Mouse (Mus musculus): ENCODE measurements at regions not wholly inside any gene's neighbourhood (a gene's known extent, or its start where the extent isn't known, plus 50 kb on each side); places are given as distances from the start of the nearest gene placed in this dataset.

DNA sequence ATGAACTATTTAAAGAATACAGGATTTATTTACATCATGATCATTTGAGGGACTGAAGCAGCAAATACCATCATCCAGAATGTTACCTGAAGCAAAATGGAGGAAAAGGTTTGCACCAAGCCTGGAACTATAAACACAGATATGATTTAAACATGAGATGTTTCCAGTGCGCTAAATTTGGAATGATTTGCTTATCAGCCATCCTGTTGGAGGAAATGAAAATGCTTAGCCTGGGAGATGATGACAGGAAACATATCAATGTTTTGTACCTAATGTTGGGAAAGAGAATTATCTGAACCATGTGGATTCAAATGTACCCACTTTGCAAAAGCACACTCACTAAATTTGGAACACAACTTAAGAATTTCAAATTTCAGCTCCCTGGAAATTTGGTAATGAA is 149.3 kb downstream of the Adgra3 start:
- Histone ChIP-seq H3K27ac (replicated peaks; ENCODE audit: low read depth, low read length) (no peak overlapping the region), H3K9ac (ENCODE audit: low read length) (no peak overlapping the region), H3K4me1 (ENCODE audit: control insufficient read depth, insufficient read depth, low read length) (no peaks in the 10 kb centered on the region), H3K36me3 (ENCODE audit: control insufficient read depth, insufficient read depth, low read length) (no peaks in the 10 kb centered on the region), H3K27me3 (ENCODE audit: control insufficient read depth, insufficient read depth, low read length) (no peaks in the 10 kb centered on the region), H3K4me3 (ENCODE audit: low read depth, low read length) (no peak overlapping the region), H3K4me2 (ENCODE audit: low read depth, severe bottlenecking) (no peak overlapping the region), H3K9me3 (ENCODE audit: control insufficient read depth, low read length) (no peaks in the 10 kb centered on the region)
- no peak for ATAC-seq (ENCODE audit: insufficient number of reproducible peaks, low FRiP score, low TSS enrichment, low read depth)
- WGBS = 91% methylated on average over 1 of the region's 1 CpGs
- DNase-seq (ENCODE audit: low spot score) = no peak

DNA sequence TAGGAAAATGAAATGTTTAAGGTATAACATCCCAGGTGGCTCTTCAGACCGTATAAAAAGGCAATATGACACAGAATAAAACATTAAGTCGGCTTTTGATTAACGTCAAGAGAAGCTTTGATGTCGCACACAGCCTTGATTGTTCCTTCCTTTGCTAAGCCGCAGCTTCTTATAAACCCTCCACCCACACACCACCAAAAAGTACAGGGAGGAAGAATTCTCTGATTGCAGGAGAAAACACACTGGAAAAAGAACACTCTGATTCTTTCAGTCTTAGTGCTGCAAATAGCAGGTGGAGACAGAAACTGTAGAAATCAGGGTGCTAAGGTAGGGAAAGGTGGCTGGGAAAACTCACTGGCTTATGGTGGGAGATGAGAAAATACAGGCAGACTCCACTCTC is 162.7 kb downstream of the Adgra3 start:
- WGBS = 84% methylated on average over 5 of the region's 5 CpGs
- Histone ChIP-seq H3K27me3 (ENCODE audit: control insufficient read depth, insufficient read depth, low read length) (no peaks in the 10 kb centered on the region), H3K9ac (ENCODE audit: low read length) (no peak overlapping the region), H3K36me3 (ENCODE audit: control insufficient read depth, insufficient read depth, low read length) (no peaks in the 10 kb centered on the region), H3K4me2 (ENCODE audit: low read depth, severe bottlenecking) (no peak overlapping the region), H3K27ac (replicated peaks; ENCODE audit: low read depth, low read length) (no peak overlapping the region), H3K9me3 (ENCODE audit: control insufficient read depth, low read length) (no peaks in the 10 kb centered on the region), H3K4me1 (ENCODE audit: control insufficient read depth, insufficient read depth, low read length) (no peaks in the 10 kb centered on the region), H3K4me3 (ENCODE audit: low read depth, low read length) (no peak overlapping the region)
- DNase-seq (ENCODE audit: low spot score) (no peak), ATAC-seq (ENCODE audit: insufficient number of reproducible peaks, low FRiP score, low TSS enrichment, low read depth) (no peak)

DNA sequence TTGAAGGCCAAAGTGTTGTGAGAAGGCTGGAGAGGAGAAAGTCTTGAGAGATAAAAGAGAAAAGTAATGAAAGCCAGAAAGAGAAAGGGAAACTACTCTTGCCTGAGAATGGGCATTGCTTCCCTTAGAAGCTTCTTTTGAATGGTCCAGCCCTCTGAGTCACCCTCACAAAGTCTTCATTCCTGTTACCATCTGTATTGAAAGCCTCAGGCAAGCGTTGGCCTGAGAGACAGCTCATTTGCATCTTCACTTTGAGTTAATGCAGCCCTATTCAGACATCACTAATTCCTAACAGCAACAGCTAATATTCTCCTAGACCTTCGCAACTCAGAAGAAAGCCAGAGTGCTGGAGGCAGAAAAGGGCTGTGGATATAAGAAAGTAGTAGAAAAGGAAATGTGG is 178.4 kb downstream of the Adgra3 start:
- no peak overlapping the region for H3K27ac ChIP-seq (replicated peaks; ENCODE audit: low read depth, low read length)
- H3K4me1 ChIP-seq (ENCODE audit: control insufficient read depth, insufficient read depth, low read length) = no peaks in the 10 kb centered on the region
- no peaks in the 10 kb centered on the region for H3K36me3 ChIP-seq (ENCODE audit: control insufficient read depth, insufficient read depth, low read length)
- ATAC-seq (ENCODE audit: insufficient number of reproducible peaks, low FRiP score, low TSS enrichment, low read depth) (no peak), DNase-seq (ENCODE audit: low spot score) (no peak)
- H3K9ac ChIP-seq (ENCODE audit: low read length) = no peak overlapping the region
- no peak overlapping the region for H3K4me3 ChIP-seq (ENCODE audit: low read depth, low read length)
- no peaks in the 10 kb centered on the region for H3K9me3 ChIP-seq (ENCODE audit: control insufficient read depth, low read length)
- 64% methylated on average over 2 of the region's 2 CpGs for WGBS
- no peak overlapping the region for H3K4me2 ChIP-seq (ENCODE audit: low read depth, severe bottlenecking)
- H3K27me3 ChIP-seq (ENCODE audit: control insufficient read depth, insufficient read depth, low read length) = no peaks in the 10 kb centered on the region

DNA sequence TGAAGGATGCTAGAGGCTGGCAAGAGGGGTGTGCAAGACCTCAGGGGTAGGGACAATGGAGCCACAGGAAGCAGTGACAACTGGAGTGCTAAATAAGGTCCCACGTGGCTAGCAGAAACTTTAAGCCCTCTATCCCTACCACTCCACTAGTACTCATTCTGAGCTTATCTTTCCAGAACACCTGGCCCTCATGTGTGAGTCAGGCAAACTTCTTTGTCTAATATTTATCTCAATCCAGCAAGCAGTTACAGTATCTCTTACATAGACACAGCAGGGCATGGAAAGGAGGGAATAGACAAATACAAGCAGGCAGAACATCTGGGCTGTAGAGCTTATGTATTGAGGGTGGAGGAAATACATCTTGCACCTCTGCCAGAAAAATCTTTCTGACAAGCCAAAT is 182.6 kb downstream of the Adgra3 start:
- H3K4me2 ChIP-seq (ENCODE audit: low read depth, severe bottlenecking) = no peak overlapping the region
- DNase-seq (ENCODE audit: low spot score) (no peak), ATAC-seq (ENCODE audit: insufficient number of reproducible peaks, low FRiP score, low TSS enrichment, low read depth) (no peak)
- 56% methylated on average over 1 of the region's 1 CpGs for WGBS
- H3K36me3 ChIP-seq (ENCODE audit: control insufficient read depth, insufficient read depth, low read length) = no peaks in the 10 kb centered on the region
- no peaks in the 10 kb centered on the region for H3K9me3 ChIP-seq (ENCODE audit: control insufficient read depth, low read length)
- no peak overlapping the region for H3K27ac ChIP-seq (replicated peaks; ENCODE audit: low read depth, low read length)
- H3K4me3 ChIP-seq (ENCODE audit: low read depth, low read length) = no peak overlapping the region
- H3K4me1 ChIP-seq (ENCODE audit: control insufficient read depth, insufficient read depth, low read length) = no peaks in the 10 kb centered on the region
- no peak overlapping the region for H3K9ac ChIP-seq (ENCODE audit: low read length)
- H3K27me3 ChIP-seq (ENCODE audit: control insufficient read depth, insufficient read depth, low read length) = no peaks in the 10 kb centered on the region

DNA sequence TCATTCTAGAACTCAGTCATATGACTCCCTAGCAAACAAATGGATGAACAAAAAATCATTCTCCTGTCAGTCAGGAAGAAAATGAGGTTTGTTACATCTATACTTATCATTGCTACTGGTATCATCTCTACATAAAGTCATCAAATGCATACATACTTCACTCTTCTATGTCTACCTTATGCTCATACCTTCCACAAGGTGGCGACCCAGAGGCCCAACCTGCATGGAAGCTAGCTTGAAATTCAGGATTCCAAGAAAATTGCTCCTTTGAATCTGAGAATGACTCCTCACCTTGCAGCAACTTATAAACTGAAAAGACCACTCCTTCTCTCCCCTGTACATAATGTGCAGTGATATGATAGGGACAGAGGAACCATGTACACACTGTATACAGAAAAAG is 201.6 kb downstream of the Adgra3 start:
- H3K27ac ChIP-seq (replicated peaks; ENCODE audit: low read depth, low read length) = no peak overlapping the region
- DNase-seq (ENCODE audit: low spot score) = no peak

DNA sequence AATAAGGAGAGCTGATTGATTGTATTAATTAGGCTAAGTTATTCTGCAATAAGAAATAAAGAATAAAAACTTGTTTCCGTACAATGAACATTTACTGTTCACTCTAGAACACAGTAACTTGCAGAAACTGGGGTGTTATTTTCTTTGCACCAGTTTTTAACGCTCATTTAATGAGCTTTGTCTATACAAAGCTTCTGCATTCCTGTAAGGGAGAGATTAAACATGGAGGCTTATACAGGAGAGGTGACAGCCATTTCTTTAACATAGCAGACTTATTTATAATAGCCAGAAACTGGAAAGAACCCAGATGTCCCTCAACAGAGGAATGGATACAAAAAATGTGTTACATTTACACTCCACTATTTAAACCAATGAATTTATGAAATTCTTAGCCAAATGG is 202.8 kb downstream of the Adgra3 start:
- no peak overlapping the region for H3K9ac ChIP-seq (ENCODE audit: low read length)
- no peaks in the 10 kb centered on the region for H3K4me1 ChIP-seq (ENCODE audit: control insufficient read depth, insufficient read depth, low read length)
- H3K36me3 ChIP-seq (ENCODE audit: control insufficient read depth, insufficient read depth, low read length) = no peaks in the 10 kb centered on the region
- no peak overlapping the region for H3K4me2 ChIP-seq (ENCODE audit: low read depth, severe bottlenecking)
- ATAC-seq (ENCODE audit: insufficient number of reproducible peaks, low FRiP score, low TSS enrichment, low read depth) (no peak), DNase-seq (ENCODE audit: low spot score) (no peak)
- no peak overlapping the region for H3K27ac ChIP-seq (replicated peaks; ENCODE audit: low read depth, low read length)
- H3K4me3 ChIP-seq (ENCODE audit: low read depth, low read length) = no peak overlapping the region
- no peaks in the 10 kb centered on the region for H3K9me3 ChIP-seq (ENCODE audit: control insufficient read depth, low read length)
- no peaks in the 10 kb centered on the region for H3K27me3 ChIP-seq (ENCODE audit: control insufficient read depth, insufficient read depth, low read length)
- 88% methylated on average over 2 of the region's 2 CpGs for WGBS

More for the DNA sequence above, 201.6 kb downstream of the Adgra3 start:
- Histone ChIP-seq H3K9me3 (ENCODE audit: control insufficient read depth, low read length) (no peaks in the 10 kb centered on the region), H3K27me3 (ENCODE audit: control insufficient read depth, insufficient read depth, low read length) (no peaks in the 10 kb centered on the region), H3K4me2 (ENCODE audit: low read depth, severe bottlenecking) (no peak overlapping the region), H3K9ac (ENCODE audit: low read length) (no peak overlapping the region), H3K4me3 (ENCODE audit: low read depth, low read length) (no peak overlapping the region), H3K4me1 (ENCODE audit: control insufficient read depth, insufficient read depth, low read length) (no peaks in the 10 kb centered on the region), H3K36me3 (ENCODE audit: control insufficient read depth, insufficient read depth, low read length) (no peaks in the 10 kb centered on the region)
- no peak for ATAC-seq (ENCODE audit: insufficient number of reproducible peaks, low FRiP score, low TSS enrichment, low read depth)
- 24% methylated on average over 1 of the region's 1 CpGs for WGBS

DNA sequence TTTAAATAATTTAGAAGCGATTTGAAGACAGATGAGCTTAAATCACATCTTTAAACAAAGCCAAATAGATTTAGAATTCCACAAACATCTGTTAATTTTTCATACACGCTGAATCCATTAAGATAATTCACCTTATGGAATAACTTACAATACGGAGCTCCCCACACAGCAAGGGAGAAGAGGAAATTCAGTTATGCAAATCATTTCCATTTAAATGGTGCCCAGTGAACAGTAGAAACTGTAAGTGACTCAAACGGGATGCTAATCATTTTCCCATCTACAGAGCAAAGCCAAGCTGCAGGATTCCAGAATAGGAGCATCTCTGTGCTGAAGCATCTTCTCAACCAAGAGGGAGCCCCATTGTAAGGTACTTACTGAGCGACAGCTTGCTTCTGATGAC is 210.1 kb downstream of the Adgra3 start:
- ATAC-seq (ENCODE audit: insufficient number of reproducible peaks, low FRiP score, low TSS enrichment, low read depth) (no peak), DNase-seq (ENCODE audit: low spot score) (no peak)
- WGBS = 58% methylated on average over 5 of the region's 5 CpGs
- no peaks in the 10 kb centered on the region for H3K36me3 ChIP-seq (ENCODE audit: control insufficient read depth, insufficient read depth, low read length)
- H3K9me3 ChIP-seq (ENCODE audit: control insufficient read depth, low read length) = no peaks in the 10 kb centered on the region
- no peaks in the 10 kb centered on the region for H3K27me3 ChIP-seq (ENCODE audit: control insufficient read depth, insufficient read depth, low read length)
- H3K4me2 ChIP-seq (ENCODE audit: low read depth, severe bottlenecking) = no peak overlapping the region
- no peaks in the 10 kb centered on the region for H3K4me1 ChIP-seq (ENCODE audit: control insufficient read depth, insufficient read depth, low read length)
- no peak overlapping the region for H3K9ac ChIP-seq (ENCODE audit: low read length)
- no peak overlapping the region for H3K4me3 ChIP-seq (ENCODE audit: low read depth, low read length)
- H3K27ac ChIP-seq (replicated peaks; ENCODE audit: low read depth, low read length) = no peak overlapping the region

DNA sequence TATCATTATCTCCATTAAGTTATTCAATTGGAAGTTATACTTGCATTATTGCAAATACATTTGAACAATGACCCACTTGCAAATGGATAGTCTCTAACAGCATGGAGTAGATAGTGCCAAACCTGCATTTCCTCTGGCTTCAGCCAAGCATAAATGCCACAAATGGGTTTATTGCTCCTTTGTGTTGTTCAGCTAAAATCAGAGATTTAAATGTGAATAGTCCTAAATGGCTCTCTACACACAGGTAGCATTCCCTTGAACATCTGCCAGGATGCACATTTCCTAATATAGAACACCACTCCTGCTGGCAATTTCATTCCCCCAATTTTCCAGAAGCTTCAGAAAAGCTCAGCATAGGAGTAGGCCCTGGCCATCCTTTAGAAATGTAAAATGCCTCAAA is 210.6 kb downstream of the Adgra3 start:
- no peak overlapping the region for H3K27ac ChIP-seq (replicated peaks; ENCODE audit: low read depth, low read length)
- no peak for ATAC-seq (ENCODE audit: insufficient number of reproducible peaks, low FRiP score, low TSS enrichment, low read depth)
- H3K27me3 ChIP-seq (ENCODE audit: control insufficient read depth, insufficient read depth, low read length) = no peaks in the 10 kb centered on the region
- no peaks in the 10 kb centered on the region for H3K4me1 ChIP-seq (ENCODE audit: control insufficient read depth, insufficient read depth, low read length)
- H3K9me3 ChIP-seq (ENCODE audit: control insufficient read depth, low read length) = no peaks in the 10 kb centered on the region
- no peak for DNase-seq (ENCODE audit: low spot score)
- no peak overlapping the region for H3K9ac ChIP-seq (ENCODE audit: low read length)
- H3K4me2 ChIP-seq (ENCODE audit: low read depth, severe bottlenecking) = no peak overlapping the region
- H3K36me3 ChIP-seq (ENCODE audit: control insufficient read depth, insufficient read depth, low read length) = no peaks in the 10 kb centered on the region
- H3K4me3 ChIP-seq (ENCODE audit: low read depth, low read length) = no peak overlapping the region

DNA sequence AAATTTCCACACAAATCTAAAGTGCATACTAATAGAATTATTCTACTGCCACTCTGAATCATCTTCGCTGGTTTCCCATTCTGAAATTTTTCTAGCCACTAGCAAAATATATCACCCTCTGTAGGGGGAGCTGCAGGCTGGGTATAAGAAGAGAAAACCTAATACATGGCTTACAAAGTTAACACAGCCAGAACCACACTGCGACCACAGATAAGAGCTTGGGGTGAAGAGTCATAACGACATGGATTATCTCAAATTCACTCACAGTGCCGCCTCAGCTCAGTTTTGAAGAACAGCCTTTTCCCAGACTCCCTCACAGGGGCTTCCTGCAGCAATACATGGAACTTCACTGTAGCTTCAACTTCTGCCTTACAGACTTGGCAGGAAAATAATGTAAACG is 240.0 kb downstream of the Adgra3 start:
- H3K36me3 ChIP-seq (ENCODE audit: control insufficient read depth, insufficient read depth, low read length) = no peaks in the 10 kb centered on the region
- H3K9ac ChIP-seq (ENCODE audit: low read length) = no peak overlapping the region
- ATAC-seq (ENCODE audit: insufficient number of reproducible peaks, low FRiP score, low TSS enrichment, low read depth) (no peak), DNase-seq (ENCODE audit: low spot score) (no peak)
- no peaks in the 10 kb centered on the region for H3K9me3 ChIP-seq (ENCODE audit: control insufficient read depth, low read length)
- no peak overlapping the region for H3K4me3 ChIP-seq (ENCODE audit: low read depth, low read length)
- H3K27ac ChIP-seq (replicated peaks; ENCODE audit: low read depth, low read length) = no peak overlapping the region
- no peaks in the 10 kb centered on the region for H3K27me3 ChIP-seq (ENCODE audit: control insufficient read depth, insufficient read depth, low read length)
- no peak overlapping the region for H3K4me2 ChIP-seq (ENCODE audit: low read depth, severe bottlenecking)
- no peaks in the 10 kb centered on the region for H3K4me1 ChIP-seq (ENCODE audit: control insufficient read depth, insufficient read depth, low read length)
- WGBS = 79% methylated on average over 5 of the region's 5 CpGs
